Mouse (Mus musculus) G1E-ER4 (cell line): ENCODE measurements around the gene Cdh23. TPM values are rescaled to one million over a fixed set of nuclear protein-coding genes. Genes with fewer than 3 reads are reported as not detected.

Experiments
- GATA1 ChIP-seq: IDR thresholded peaks from one replicate; pipeline ENCODE4 v1.8.0; 2012; ENCODE audit warnings: low read length, inconsistent platforms
- polyA plus RNA-seq: library from polyadenylated mRNA; stranded (reverse); fragments of >175 nt; gene quantifications from 2 replicates; pipeline ENCODE4 v1.2.3, GENCODE M21; 2012

The Cdh23 gene
- polyA plus RNA-seq, 1 experiment = not detected

- no peak for TF ChIP-seq GATA1
These were observed 416.9 kb downstream of the Cdh23 start for GRCm38 (mm10) chr10:60279290-60279940.

- TF ChIP-seq GATA1 = no peak
These were observed 417.5 kb downstream of the Cdh23 start for GRCm38 (mm10) chr10:60278786-60279185.

GRCm38 (mm10) chr10:60278006-60278399 is 418.3 kb downstream of the Cdh23 start:
- no peak for TF ChIP-seq GATA1

GRCm38 (mm10) chr10:60277207-60278005 is 418.9 kb downstream of the Cdh23 start, which contains the start of gene Psap:
Gene Psap (plus strand): TSS chr10:60277627.
- no peak for TF ChIP-seq GATA1

GRCm38 (mm10) chr10:60273382-60273781 is 422.9 kb downstream of the Cdh23 start:
- TF ChIP-seq GATA1 = no peak

GRCm38 (mm10) chr10:60272241-60272640 is 424.0 kb downstream of the Cdh23 start:
- TF ChIP-seq GATA1 = no peak

GRCm38 (mm10) chr10:60271015-60271414 is 425.3 kb downstream of the Cdh23 start:
- TF ChIP-seq GATA1 = no peak

GRCm38 (mm10) chr10:60269141-60270064 is 426.9 kb downstream of the Cdh23 start:
- TF ChIP-seq GATA1 = no peak

GRCm38 (mm10) chr10:60268738-60269137 is 427.6 kb downstream of the Cdh23 start:
- no peak for TF ChIP-seq GATA1

- TF ChIP-seq GATA1 = no peak
These were observed 429.4 kb downstream of the Cdh23 start for GRCm38 (mm10) chr10:60266842-60267401.

GRCm38 (mm10) chr10:60265252-60265651 is 431.0 kb downstream of the Cdh23 start:
- TF ChIP-seq GATA1 = no peak

- no peak for TF ChIP-seq GATA1
These were observed 432.9 kb downstream of the Cdh23 start for GRCm38 (mm10) chr10:60263351-60263750.

- no peak for TF ChIP-seq GATA1
These were observed 433.9 kb downstream of the Cdh23 start for GRCm38 (mm10) chr10:60262386-60262785.

GRCm38 (mm10) chr10:60261530-60261929 is 434.8 kb downstream of the Cdh23 start:
- no peak for TF ChIP-seq GATA1

- no peak for TF ChIP-seq GATA1
These were observed 435.6 kb downstream of the Cdh23 start for GRCm38 (mm10) chr10:60260557-60261294.
